Mouse (Mus musculus) gastrocnemius, adult 18-20 months (tissue): ENCODE results near the gene Selplg. TPM values are rescaled to one million over a fixed set of nuclear protein-coding genes. Genes with fewer than 3 reads are reported as not detected.

Experiments used
- DNase-seq: peaks from one replicate; pipeline ENCODE4 v3.0.0; 2021; ENCODE audit warnings: low spot score
- total RNA-seq, 2 experiments: library from RNA; stranded (reverse); gene quantifications; 2 replicates each; pipeline ENCODE4 v1.2.3; 2021

Gene Selplg
- total RNA-seq, 2 experiments from 2014 or later: 0.85 to 0.87 TPM

- peak; percentile 87 for DNase-seq
Observed at GRCm38 (mm10) chr5:113771213-113772162, 61.0 kb downstream of the Selplg start.

DNA sequence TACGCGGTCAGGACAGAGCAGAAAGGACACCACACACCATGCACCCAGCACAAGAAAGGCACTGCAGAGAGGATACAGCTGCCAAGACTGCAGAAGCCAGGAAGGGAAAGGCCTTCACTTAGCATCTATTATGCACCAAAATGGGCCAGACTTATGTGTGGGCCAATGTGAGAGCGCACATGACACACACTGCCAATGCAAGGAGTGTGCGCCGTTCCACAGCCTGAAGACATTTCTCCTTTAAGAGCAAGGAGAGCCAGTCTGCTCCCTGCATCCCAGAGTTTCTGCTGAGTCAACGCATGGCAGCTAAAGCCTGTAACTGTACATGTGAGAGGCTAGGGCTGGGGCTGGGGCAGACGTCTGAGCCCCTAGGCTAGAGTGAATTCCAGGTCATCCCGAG is 63.6 kb downstream of the Selplg start:
- no peak for DNase-seq

Other genes starting within 250 kb of the Selplg start
- gene Cmklr1, start 182.2 kb downstream of the Selplg start, total RNA-seq: 10 to 100 TPM; 12.4 to 14.9 TPM
- gene 1700069L16Rik, start 107.9 kb downstream of the Selplg start, total RNA-seq: not detected
- gene Ficd, start 96.8 kb downstream of the Selplg start, total RNA-seq: 1 to 10 TPM; 8.8 to 8.9 TPM
- gene Sart3, start 60.1 kb downstream of the Selplg start, total RNA-seq: 1 to 10 TPM; 6.8 to 8.3 TPM
- gene Iscu, start 59.9 kb downstream of the Selplg start, total RNA-seq: 100 to 1,000 TPM; 159 to 182 TPM
- 1 to 10 TPM in 1 of 2 experiments, under 1 TPM in 1; 0.93 to 1.1 TPM for gene Tmem119, start 32.1 kb downstream of the Selplg start, total RNA-seq
- 10 to 100 TPM in 1 of 2 experiments, 1 to 10 TPM in 1; 8.9 to 12.7 TPM for gene Coro1c, start 76.1 kb upstream of the Selplg start, total RNA-seq
- gene Ssh1, start 161.2 kb upstream of the Selplg start, total RNA-seq: 1 to 10 TPM; 7.2 to 7.7 TPM
- gene Dao, start 171.1 kb upstream of the Selplg start, total RNA-seq: not detected
- gene Usp30, start 232.8 kb upstream of the Selplg start, total RNA-seq: 1 to 10 TPM; 7.2 to 8.2 TPM